Mouse (Mus musculus) hindbrain, postnatal 0 days (tissue): ENCODE measurements around the gene Tcl1b5. TPM values are rescaled to one million over a fixed set of nuclear protein-coding genes. Genes with fewer than 3 reads are reported as not detected.
"Not testable (repeated sequence)": the region's sequence is repeated elsewhere in the genome, so short reads cannot be mapped to it uniquely, and the experiment has no call there.

Experiments used
- ATAC-seq: fragments of 200-750 bp; cut with Nextera tagmentation; 2 replicates; pipeline ENCODE4 v1.8.0; 2017; ENCODE audit warnings: mild to moderate bottlenecking, moderate TSS enrichment, moderate library complexity
- DNase-seq: peaks from one replicate; pipeline ENCODE4 v3.0.0-alpha.2; 2015; ENCODE audit warnings: low spot score
- H3K27ac ChIP-seq: fragments of 300-500 bp; sonication (generic); 2 replicates; pipeline ENCODE4 v1.5.1; 2014; ENCODE audit warnings: mild to moderate bottlenecking
- H3K27me3 ChIP-seq: fragments of 300-500 bp; sonication (generic); 2 replicates; pipeline ENCODE4 v1.6.1; 2014; ENCODE audit warnings: low read length, mixed read lengths; ENCODE audit not compliant: insufficient read depth
- H3K36me3 ChIP-seq: fragments of 300-500 bp; sonication (generic); 2 replicates; pipeline ENCODE4 v1.6.1; 2014; ENCODE audit warnings: low read length, mixed read lengths; ENCODE audit not compliant: insufficient read depth
- H3K4me1 ChIP-seq: fragments of 300-500 bp; sonication (generic); 2 replicates; pipeline ENCODE4 v1.6.1; 2014; ENCODE audit warnings: antibody characterized with exemption, low read length, mixed read lengths; ENCODE audit not compliant: insufficient read depth
- H3K4me2 ChIP-seq: fragments of 300-500 bp; sonication (generic); 2 replicates; pipeline ENCODE4 v1.6.1; 2014; ENCODE audit warnings: low read depth, mild to moderate bottlenecking, low read length, moderate library complexity, mixed read lengths
- H3K4me3 ChIP-seq: fragments of 300-500 bp; sonication (generic); 2 replicates; pipeline ENCODE4 v1.5.1; 2014; ENCODE audit warnings: low read length
- H3K9ac ChIP-seq: fragments of 300-500 bp; sonication (generic); replicated peaks from 2 replicates; pipeline ENCODE4 v1.6.1; 2014; ENCODE audit warnings: mild to moderate bottlenecking, low read length, moderate library complexity, mixed read lengths
- H3K9me3 ChIP-seq: fragments of 300-500 bp; sonication (generic); 2 replicates; pipeline ENCODE4 v1.6.1; 2016; ENCODE audit warnings: low read length, mixed read lengths
- CTCF ChIP-seq: IDR thresholded peaks from 2 replicates; pipeline ENCODE4 v1.5.1; 2016; ENCODE audit warnings: antibody characterized with exemption, control low read depth, low read depth
- WGBS: fragments of 180-500 bp; shearing (Covaris S2); extraction: QIAGEN DNeasy Blood & Tissue Kit; methylation state at CpG from one replicate; pipeline ENCODE4 v1.1.7; 2014; 5-methylcytosine and 5-hydroxymethylcytosine counted together
- polyA plus RNA-seq: library from polyadenylated mRNA; unstranded; fragments of >200 nt; fragmentation: Nextera tagmentation; extraction: Ambion mirVana; gene quantifications from 2 replicates; pipeline ENCODE4 v1.2.1, GENCODE M21; 2015
- total RNA-seq: library from RNA; depleted of rRNA; stranded (reverse); fragments of >200 nt; gene quantifications from 2 replicates; pipeline ENCODE4 v1.2.3, GENCODE M21; 2014

Gene Tcl1b5
- total and polyA plus RNA-seq, 2 experiments from 2014 or later, result not detected

DNA sequence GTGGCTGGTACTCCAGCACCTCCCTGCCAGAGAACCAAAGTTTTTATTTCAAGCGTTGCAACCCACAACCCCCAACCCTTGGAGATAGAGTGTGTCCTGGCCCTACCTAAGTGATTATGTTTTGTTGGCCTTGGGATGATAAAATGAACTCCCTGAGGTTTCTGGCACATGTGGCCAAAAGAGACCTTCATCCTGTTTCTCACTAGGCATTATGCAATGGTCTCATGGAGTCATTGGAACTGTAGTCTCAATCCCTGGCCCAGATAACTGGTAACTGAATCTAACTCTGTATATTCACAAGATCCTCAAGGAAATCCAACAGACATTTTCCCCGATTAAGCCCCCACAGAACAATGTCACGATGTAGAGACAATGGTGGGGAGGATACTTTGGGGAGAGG is 33.0 kb upstream of the Tcl1b5 start:
- H3K4me2 ChIP-seq, result no peak overlapping the region
- no peak overlapping the region for H3K4me3 ChIP-seq
- no peak overlapping the region for H3K9ac ChIP-seq
- no peaks in the 10 kb centered on the region for H3K9me3 ChIP-seq
- DNase-seq (no peak), ATAC-seq (no peak)
- no peaks in the 10 kb centered on the region for H3K36me3 ChIP-seq
- H3K27ac ChIP-seq, result no peak overlapping the region
- H3K4me1 ChIP-seq, result no peaks in the 10 kb centered on the region
- TF ChIP-seq CTCF, result no peak
- H3K27me3 ChIP-seq, result no peaks in the 10 kb centered on the region
- WGBS, result 96% methylated on average over 3 of the region's 3 CpGs

DNA sequence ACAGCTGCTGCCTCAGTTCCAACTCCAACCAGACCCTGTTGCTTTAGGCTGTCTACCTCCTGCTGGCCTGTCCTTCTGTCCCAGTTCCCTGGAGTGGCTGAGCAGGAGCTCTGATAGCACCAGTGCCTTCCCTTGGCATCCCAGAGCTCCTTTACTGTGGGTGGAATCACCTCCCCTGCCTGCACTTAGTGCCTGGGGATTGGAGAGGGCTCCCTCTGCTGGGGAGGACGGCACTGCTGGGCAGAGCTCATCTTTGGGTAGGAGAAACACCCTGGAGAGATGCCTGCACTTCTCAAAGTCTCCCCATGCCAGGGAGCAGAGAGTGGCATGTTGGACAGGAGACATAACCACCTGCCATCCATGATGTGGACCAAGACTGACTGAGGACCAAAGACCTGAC is 31.2 kb upstream of the Tcl1b5 start:
- not testable (repeated sequence) for H3K27ac ChIP-seq, H3K9ac ChIP-seq, H3K27me3 ChIP-seq, H3K36me3 ChIP-seq, ATAC-seq, H3K4me3 ChIP-seq, H3K4me2 ChIP-seq, H3K9me3 ChIP-seq, DNase-seq, H3K4me1 ChIP-seq
- 71% methylated on average over 1 of the region's 1 CpGs for WGBS

DNA sequence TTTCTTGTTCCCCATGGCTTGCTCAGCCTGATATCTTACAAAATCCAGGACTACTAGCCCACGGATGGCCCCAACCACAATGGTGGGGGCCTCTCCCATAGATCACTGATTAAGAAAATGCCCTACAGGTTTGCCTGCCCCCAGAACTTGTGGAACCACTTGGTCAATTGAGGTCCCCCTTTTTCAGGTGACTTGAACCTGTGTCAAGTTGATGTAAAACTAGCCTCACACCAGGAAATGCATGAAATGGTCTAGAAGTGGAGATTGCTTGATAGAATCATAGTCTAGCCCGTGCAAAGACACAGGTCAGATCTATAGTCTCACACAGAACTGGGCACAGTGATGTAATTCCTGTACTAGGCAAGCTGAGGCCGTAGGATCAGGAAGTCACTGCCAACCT is 30.4 kb upstream of the Tcl1b5 start, which contains the start of gene Tcl1b2:
Gene Tcl1b2 (plus strand): TSS at position 301 of the 400 bp plus-strand sequence.
- H3K36me3 ChIP-seq, result no peaks in the 10 kb centered on the region
- no peak within 1 kb of the TSS for H3K4me2 ChIP-seq
- no peaks in the 10 kb centered on the region for H3K4me1 ChIP-seq
- DNase-seq (no peak), ATAC-seq (no peak)
- H3K4me3 ChIP-seq, result no peak within 1 kb of the TSS
- no peaks in the 10 kb centered on the region for H3K9me3 ChIP-seq
- TF ChIP-seq CTCF, result no peak
- WGBS, result 82% methylated on average over 3 of the region's 3 CpGs
- no peaks in the 10 kb centered on the region for H3K27me3 ChIP-seq
- H3K27ac ChIP-seq, result no peak within 1 kb of the TSS
- H3K9ac ChIP-seq, result no peak within 1 kb of the TSS

DNA sequence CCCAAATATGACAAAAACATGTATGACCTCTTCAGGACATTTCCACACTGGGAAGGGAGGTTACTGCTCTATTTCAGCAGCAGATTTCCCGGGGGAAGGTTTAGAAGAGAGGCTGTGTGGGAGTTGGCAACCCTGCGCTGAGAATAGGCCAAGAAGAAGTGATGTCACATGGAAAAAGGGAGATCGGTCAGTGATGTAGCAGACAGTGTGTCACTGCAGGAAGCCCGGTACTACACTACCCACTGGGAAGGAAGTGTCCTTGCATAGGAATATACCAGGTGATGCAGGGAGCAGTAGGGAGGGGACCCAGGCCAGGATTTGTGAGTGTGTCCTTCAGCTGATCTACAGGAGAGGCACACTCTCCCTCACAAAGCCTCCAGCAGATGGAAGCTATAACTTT is 20.9 kb upstream of the Tcl1b5 start:
- not testable (repeated sequence) for H3K36me3 ChIP-seq, DNase-seq, H3K4me3 ChIP-seq, ATAC-seq, H3K9ac ChIP-seq, H3K9me3 ChIP-seq, H3K27me3 ChIP-seq, H3K27ac ChIP-seq, H3K4me1 ChIP-seq, H3K4me2 ChIP-seq
- WGBS, result 73% methylated on average over 4 of the region's 4 CpGs

DNA sequence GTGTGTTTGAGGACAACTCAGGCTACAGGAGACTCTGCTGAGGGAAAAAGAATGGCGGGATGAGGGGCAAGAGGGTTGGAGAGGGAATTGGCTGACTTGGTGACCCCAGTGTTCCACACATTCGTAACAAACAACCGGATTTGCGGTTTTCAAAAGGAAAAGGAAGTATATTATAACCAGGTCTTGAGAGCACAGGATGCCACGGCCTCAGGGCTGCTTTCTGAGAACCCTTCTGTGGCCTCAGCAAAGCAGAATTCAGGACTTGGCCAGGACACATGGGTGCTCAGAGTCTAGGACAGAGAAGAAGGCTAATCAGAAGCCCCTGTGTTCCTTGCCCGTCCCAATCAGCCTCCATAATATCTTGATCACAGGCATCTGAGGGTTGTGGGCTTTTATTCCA is 17.3 kb upstream of the Tcl1b5 start:
- 83% methylated on average over 6 of the region's 6 CpGs for WGBS
- no peak for DNase-seq

DNA sequence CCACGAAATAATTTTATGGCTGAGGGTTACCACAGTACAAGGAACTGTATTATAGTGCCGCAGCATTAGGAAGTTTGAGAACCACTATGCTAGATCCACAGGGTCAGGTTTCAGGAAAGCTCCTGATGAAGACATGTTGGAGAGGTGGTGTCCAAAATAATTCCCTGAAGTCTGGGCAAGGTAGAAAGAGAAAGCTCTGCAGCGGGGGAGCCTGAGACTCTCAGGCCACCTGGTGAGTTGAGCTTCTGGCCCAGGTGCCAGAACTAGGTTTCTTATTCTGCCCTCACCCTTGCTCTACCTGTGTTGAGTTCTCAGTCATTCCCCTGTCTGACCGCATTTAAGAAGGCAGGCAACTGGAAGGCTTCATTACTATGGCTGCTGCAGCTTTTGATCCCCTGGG is 16.8 kb upstream of the Tcl1b5 start, which contains the start of gene Tcl1b1:
Gene Tcl1b1 (plus strand): TSS at position 301 of the 400 bp plus-strand sequence.
- no peaks in the 10 kb centered on the region for H3K36me3 ChIP-seq
- no peak within 1 kb of the TSS for H3K9ac ChIP-seq
- WGBS, result 71% methylated on average over 4 of the region's 4 CpGs
- H3K27ac ChIP-seq, result no peak within 1 kb of the TSS
- no peaks in the 10 kb centered on the region for H3K9me3 ChIP-seq
- TF ChIP-seq CTCF, result no peak
- H3K4me2 ChIP-seq, result no peak within 1 kb of the TSS
- ATAC-seq (no peak), DNase-seq (no peak)
- no peaks in the 10 kb centered on the region for H3K4me1 ChIP-seq
- no peaks in the 10 kb centered on the region for H3K27me3 ChIP-seq
- H3K4me3 ChIP-seq, result no peak within 1 kb of the TSS

More for the DNA sequence above, 17.3 kb upstream of the Tcl1b5 start:
- TF ChIP-seq CTCF, result no peak
- Histone ChIP-seq H3K4me3 (no peak overlapping the region), H3K9ac (no peak overlapping the region), H3K27me3 (no peaks in the 10 kb centered on the region), H3K4me1 (no peaks in the 10 kb centered on the region), H3K9me3 (no peaks in the 10 kb centered on the region), H3K27ac (no peak overlapping the region), H3K36me3 (no peaks in the 10 kb centered on the region), H3K4me2 (no peak overlapping the region)
- no peak for ATAC-seq

DNA sequence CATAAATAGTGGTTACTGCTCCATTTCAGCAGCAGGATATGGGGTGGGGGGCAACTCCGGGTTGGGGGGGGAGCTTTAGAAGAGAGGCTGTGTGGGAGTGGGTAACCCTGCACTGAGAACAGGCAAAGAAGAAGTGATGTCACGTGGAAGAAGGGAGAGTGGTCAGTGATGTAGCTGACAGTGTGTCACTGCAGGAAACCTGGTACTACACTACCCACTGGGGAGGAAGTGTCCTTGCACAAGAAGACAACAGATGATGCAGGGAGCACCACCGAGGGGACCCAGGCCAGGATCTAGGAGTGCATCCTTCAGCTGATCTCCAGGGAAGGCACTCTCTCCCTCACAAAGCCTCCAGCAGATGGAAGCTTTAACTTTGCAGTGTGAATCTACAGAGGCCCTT is 9.4 kb upstream of the Tcl1b5 start:
- no peaks in the 10 kb centered on the region for H3K36me3 ChIP-seq
- H3K4me2 ChIP-seq, result no peak overlapping the region
- H3K9ac ChIP-seq, result no peak overlapping the region
- no peak for DNase-seq
- 63% methylated on average over 3 of the region's 3 CpGs for WGBS
- no peak for TF ChIP-seq CTCF
- no peak overlapping the region for H3K27ac ChIP-seq
- no peaks in the 10 kb centered on the region for H3K27me3 ChIP-seq
- no peak overlapping the region for H3K4me3 ChIP-seq
- ATAC-seq, result no peak
- H3K9me3 ChIP-seq, result no peaks in the 10 kb centered on the region
- no peaks in the 10 kb centered on the region for H3K4me1 ChIP-seq
